Mouse (Mus musculus): Measurements from ENCODE around the gene Psmd14. TPM values are rescaled to one million over a fixed set of nuclear protein-coding genes. Genes with fewer than 3 reads are reported as not detected.
A peak's percentile ranks its signal among the peaks of the same experiment; 100 is the strongest.

Gene Psmd14
- polyA plus RNA-seq, 1 experiment from 2014 or later = 183 TPM

GRCm38 (mm10) chr2:61807781-61808180 lies 96.3 kb downstream of the Psmd14 start:
- 18% methylated on average over 2 of the region's 2 CpGs for WGBS
- Histone ChIP-seq H3K4me3 (ENCODE audit: low read length) (no peak overlapping the region), H3K9me3 (ENCODE audit: control insufficient read depth, low read length) (no peaks in the 10 kb centered on the region), H3K36me3 (ENCODE audit: control insufficient read depth, insufficient read depth, low read length) (no peaks in the 10 kb centered on the region), H3K27ac (ENCODE audit: low read depth, low read length) (no peak overlapping the region), H3K4me1 (ENCODE audit: control insufficient read depth, insufficient read depth, low read depth, low read length) (peaks cover 18% of the 10 kb centered on the region), H3K4me2 (ENCODE audit: low read length) (no peak overlapping the region), H3K9ac (ENCODE audit: low read depth, low read length) (no peak overlapping the region), H3K27me3 (replicated peaks; ENCODE audit: control insufficient read depth, insufficient read depth, low read length) (peaks cover 44% of the 10 kb centered on the region)
- no peak for ATAC-seq

DNA sequence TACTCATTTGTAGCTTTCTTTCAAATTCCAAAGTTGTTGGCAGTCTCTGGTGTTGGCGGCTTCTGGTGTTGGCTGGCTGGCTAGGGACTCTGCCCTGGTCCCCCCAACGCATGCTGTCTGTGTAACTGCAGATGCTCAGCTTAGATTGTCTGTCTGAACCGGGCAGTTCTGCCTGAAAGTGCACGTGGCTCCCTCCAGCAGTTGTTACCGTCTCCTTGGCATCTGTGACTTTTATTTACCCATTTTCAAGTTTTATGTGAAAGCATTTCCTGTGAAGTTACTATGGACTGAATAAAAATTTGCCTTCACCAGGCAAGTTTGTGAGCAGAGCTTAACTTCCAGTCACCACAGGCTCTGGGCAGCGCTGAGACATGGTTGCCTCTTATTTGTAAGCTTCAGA lies 97.3 kb downstream of the Psmd14 start:
- H3K4me3 ChIP-seq (ENCODE audit: low read length) = no peak overlapping the region
- no peak for ATAC-seq
- no peak overlapping the region for H3K9ac ChIP-seq (ENCODE audit: low read depth, low read length)
- peaks cover 17% of the 10 kb centered on the region for H3K4me1 ChIP-seq (ENCODE audit: control insufficient read depth, insufficient read depth, low read depth, low read length)
- no peaks in the 10 kb centered on the region for H3K36me3 ChIP-seq (ENCODE audit: control insufficient read depth, insufficient read depth, low read length)
- WGBS = 3% methylated on average over 6 of the region's 6 CpGs
- H3K9me3 ChIP-seq (ENCODE audit: control insufficient read depth, low read length) = no peaks in the 10 kb centered on the region
- peaks cover 44% of the 10 kb centered on the region for H3K27me3 ChIP-seq (replicated peaks; ENCODE audit: control insufficient read depth, insufficient read depth, low read length)
- no peak overlapping the region for H3K27ac ChIP-seq (ENCODE audit: low read depth, low read length)
- no peak overlapping the region for H3K4me2 ChIP-seq (ENCODE audit: low read length)

DNA sequence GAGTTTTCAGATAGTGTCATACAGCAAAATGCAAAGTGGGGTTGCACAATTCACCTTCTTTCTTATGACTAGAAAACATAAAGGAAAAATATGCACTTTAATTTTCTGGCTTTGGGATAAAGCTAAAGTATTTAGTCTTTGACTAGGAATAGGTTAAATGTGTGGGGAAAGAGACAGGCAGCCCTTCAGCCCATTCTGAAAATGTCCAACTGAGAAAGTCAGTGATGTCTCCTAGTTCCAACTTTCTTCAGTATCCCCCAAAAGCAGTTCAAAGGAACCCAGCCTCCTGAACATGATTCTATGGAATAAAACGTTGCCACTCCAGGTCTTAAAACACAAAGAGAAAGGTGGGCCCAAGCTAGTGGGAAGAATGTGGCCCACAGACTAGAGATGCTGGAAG lies 97.9 kb downstream of the Psmd14 start:
- H3K27me3 ChIP-seq (replicated peaks; ENCODE audit: control insufficient read depth, insufficient read depth, low read length) = peaks cover 46% of the 10 kb centered on the region
- 3% methylated on average over 1 of the region's 1 CpGs for WGBS
- no peak overlapping the region for H3K4me3 ChIP-seq (ENCODE audit: low read length)
- no peak overlapping the region for H3K4me2 ChIP-seq (ENCODE audit: low read length)
- no peak overlapping the region for H3K27ac ChIP-seq (ENCODE audit: low read depth, low read length)
- peaks cover 15% of the 10 kb centered on the region for H3K4me1 ChIP-seq (ENCODE audit: control insufficient read depth, insufficient read depth, low read depth, low read length)
- no peak overlapping the region for H3K9ac ChIP-seq (ENCODE audit: low read depth, low read length)
- ATAC-seq = no peak
- no peaks in the 10 kb centered on the region for H3K36me3 ChIP-seq (ENCODE audit: control insufficient read depth, insufficient read depth, low read length)
- no peaks in the 10 kb centered on the region for H3K9me3 ChIP-seq (ENCODE audit: control insufficient read depth, low read length)

GRCm38 (mm10) chr2:61810751-61811150 lies 99.3 kb downstream of the Psmd14 start:
- no peak for ATAC-seq
- Histone ChIP-seq H3K9ac (ENCODE audit: low read depth, low read length) (no peak overlapping the region), H3K4me2 (ENCODE audit: low read length) (no peak overlapping the region), H3K27me3 (replicated peaks; ENCODE audit: control insufficient read depth, insufficient read depth, low read length) (peaks cover 41% of the 10 kb centered on the region), H3K9me3 (ENCODE audit: control insufficient read depth, low read length) (no peaks in the 10 kb centered on the region), H3K4me1 (ENCODE audit: control insufficient read depth, insufficient read depth, low read depth, low read length) (peaks cover 10% of the 10 kb centered on the region), H3K4me3 (ENCODE audit: low read length) (no peak overlapping the region), H3K27ac (ENCODE audit: low read depth, low read length) (no peak overlapping the region), H3K36me3 (ENCODE audit: control insufficient read depth, insufficient read depth, low read length) (no peaks in the 10 kb centered on the region)
- WGBS = 28% methylated on average over 4 of the region's 4 CpGs

DNA sequence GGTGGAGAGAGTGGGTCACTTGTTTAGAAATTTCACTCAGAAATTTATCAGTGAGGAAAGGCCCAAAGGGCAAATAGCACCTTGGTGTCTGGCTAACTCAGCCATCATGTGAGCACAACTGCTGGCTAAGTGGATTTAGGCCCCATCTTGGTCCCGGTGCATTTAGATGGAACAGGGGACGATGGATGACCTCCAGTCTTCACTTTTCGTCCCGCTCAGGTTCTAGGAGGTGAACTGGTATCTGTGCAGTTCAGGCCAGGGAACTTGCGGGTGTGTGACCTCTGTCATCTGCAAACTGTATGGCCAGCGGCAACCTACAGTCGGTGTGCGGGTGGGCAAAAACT lies 99.6 kb downstream of the Psmd14 start:
- peaks cover 14% of the 10 kb centered on the region for H3K4me1 ChIP-seq (ENCODE audit: control insufficient read depth, insufficient read depth, low read depth, low read length)
- H3K4me2 ChIP-seq (ENCODE audit: low read length) = peak overlapping the region; percentile 94; the same call in 1 of the 2 replicates
- H3K27me3 ChIP-seq (replicated peaks; ENCODE audit: control insufficient read depth, insufficient read depth, low read length) = peaks cover 41% of the 10 kb centered on the region
- H3K36me3 ChIP-seq (ENCODE audit: control insufficient read depth, insufficient read depth, low read length) = no peaks in the 10 kb centered on the region
- WGBS = 10% methylated on average over 8 of the region's 8 CpGs
- H3K9me3 ChIP-seq (ENCODE audit: control insufficient read depth, low read length) = no peaks in the 10 kb centered on the region
- H3K27ac ChIP-seq (ENCODE audit: low read depth, low read length) = no peak overlapping the region
- H3K9ac ChIP-seq (ENCODE audit: low read depth, low read length) = no peak overlapping the region
- no peak for ATAC-seq
- peak overlapping the region; percentile 50 for H3K4me3 ChIP-seq (ENCODE audit: low read length)

DNA sequence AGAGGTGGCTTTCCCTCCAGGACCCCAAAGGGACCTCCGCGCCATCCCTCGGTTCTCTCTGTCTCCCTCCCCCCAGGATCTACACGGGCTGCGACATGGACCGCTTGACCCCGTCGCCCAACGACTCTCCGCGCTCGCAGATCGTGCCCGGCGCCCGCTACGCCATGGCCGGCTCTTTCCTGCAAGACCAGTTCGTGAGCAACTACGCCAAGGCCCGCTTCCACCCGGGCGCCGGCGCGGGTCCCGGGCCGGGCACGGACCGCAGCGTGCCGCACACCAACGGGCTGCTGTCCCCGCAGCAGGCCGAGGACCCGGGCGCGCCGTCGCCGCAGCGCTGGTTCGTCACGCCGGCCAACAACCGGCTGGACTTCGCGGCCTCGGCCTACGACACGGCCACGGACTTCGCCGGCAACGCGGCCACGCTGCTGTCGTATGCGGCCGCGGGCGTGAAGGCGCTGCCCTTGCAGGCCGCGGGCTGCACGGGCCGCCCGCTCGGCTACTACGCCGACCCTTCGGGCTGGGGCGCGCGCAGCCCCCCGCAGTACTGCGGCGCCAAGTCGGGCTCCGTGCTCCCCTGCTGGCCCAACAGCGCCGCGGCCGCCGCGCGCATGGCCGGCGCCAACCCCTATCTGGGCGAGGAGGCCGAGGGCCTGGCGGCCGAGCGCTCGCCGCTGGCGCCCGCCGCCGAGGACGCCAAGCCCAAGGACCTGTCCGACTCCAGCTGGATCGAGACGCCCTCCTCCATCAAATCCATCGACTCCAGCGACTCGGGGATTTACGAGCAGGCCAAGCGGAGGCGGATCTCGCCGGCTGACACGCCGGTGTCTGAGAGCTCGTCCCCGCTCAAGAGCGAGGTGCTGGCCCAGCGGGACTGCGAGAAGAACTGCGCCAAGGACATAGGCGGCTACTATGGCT lies 100.3 kb downstream of the Psmd14 start:
- Histone ChIP-seq H3K9me3 (ENCODE audit: control insufficient read depth, low read length) (no peaks in the 10 kb centered on the region), H3K27me3 (replicated peaks; ENCODE audit: control insufficient read depth, insufficient read depth, low read length) (peaks cover 41% of the 10 kb centered on the region), H3K4me3 (ENCODE audit: low read length) (peak overlapping the region; percentile 50), H3K4me2 (ENCODE audit: low read length) (peak overlapping the region; percentile 94), H3K36me3 (ENCODE audit: control insufficient read depth, insufficient read depth, low read length) (no peaks in the 10 kb centered on the region), H3K9ac (ENCODE audit: low read depth, low read length) (peak overlapping the region; percentile 65), H3K4me1 (ENCODE audit: control insufficient read depth, insufficient read depth, low read depth, low read length) (peaks cover 14% of the 10 kb centered on the region), H3K27ac (ENCODE audit: low read depth, low read length) (no peak overlapping the region)
- ATAC-seq = peak; percentile 73
- WGBS = 1% methylated on average over 94 of the region's 121 CpGs

- Histone ChIP-seq H3K4me2 (ENCODE audit: low read length) (peak overlapping the region; percentile 94), H3K36me3 (ENCODE audit: control insufficient read depth, insufficient read depth, low read length) (no peaks in the 10 kb centered on the region), H3K27ac (ENCODE audit: low read depth, low read length) (no peak overlapping the region), H3K4me1 (ENCODE audit: control insufficient read depth, insufficient read depth, low read depth, low read length) (peaks cover 14% of the 10 kb centered on the region), H3K9ac (ENCODE audit: low read depth, low read length) (no peak overlapping the region; the same call in 1 of the 2 replicates), H3K4me3 (ENCODE audit: low read length) (peak overlapping the region; percentile 50), H3K27me3 (replicated peaks; ENCODE audit: control insufficient read depth, insufficient read depth, low read length) (peaks cover 38% of the 10 kb centered on the region), H3K9me3 (ENCODE audit: control insufficient read depth, low read length) (no peaks in the 10 kb centered on the region)
- 8% methylated on average over 12 of the region's 12 CpGs for WGBS
- no peak for ATAC-seq
Measured at GRCm38 (mm10) chr2:61812536-61812935, 101.0 kb downstream of the Psmd14 start.

DNA sequence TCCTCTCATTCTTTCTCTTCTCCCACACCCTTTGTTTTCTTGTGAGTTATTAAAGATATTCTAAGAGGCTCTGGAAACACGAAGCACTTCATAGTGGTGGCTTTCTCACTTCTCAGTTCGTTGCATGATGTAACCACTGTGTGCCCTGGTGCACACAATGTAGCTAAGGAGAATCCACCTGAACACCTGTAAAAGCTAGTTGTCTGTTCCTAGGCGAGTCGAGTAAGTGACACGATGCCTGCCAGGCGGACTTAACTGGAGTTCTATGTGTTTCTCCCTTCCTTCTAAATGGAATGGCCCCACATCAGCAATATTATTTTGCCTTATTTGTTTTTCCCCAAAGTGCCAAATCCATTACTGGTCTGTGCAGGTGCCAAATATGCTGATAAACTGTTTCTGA lies 101.6 kb downstream of the Psmd14 start:
- Histone ChIP-seq H3K9ac (ENCODE audit: low read depth, low read length) (no peak overlapping the region), H3K4me3 (ENCODE audit: low read length) (no peak overlapping the region), H3K9me3 (ENCODE audit: control insufficient read depth, low read length) (no peaks in the 10 kb centered on the region), H3K36me3 (ENCODE audit: control insufficient read depth, insufficient read depth, low read length) (no peaks in the 10 kb centered on the region), H3K4me1 (ENCODE audit: control insufficient read depth, insufficient read depth, low read depth, low read length) (peaks cover 14% of the 10 kb centered on the region), H3K4me2 (ENCODE audit: low read length) (no peak overlapping the region), H3K27me3 (replicated peaks; ENCODE audit: control insufficient read depth, insufficient read depth, low read length) (peaks cover 38% of the 10 kb centered on the region), H3K27ac (ENCODE audit: low read depth, low read length) (no peak overlapping the region)
- no peak for ATAC-seq
- WGBS = 9% methylated on average over 6 of the region's 6 CpGs

GRCm38 (mm10) chr2:61813521-61813920 lies 102.0 kb downstream of the Psmd14 start:
- no peak overlapping the region for H3K4me2 ChIP-seq (ENCODE audit: low read length)
- no peak overlapping the region for H3K4me3 ChIP-seq (ENCODE audit: low read length)
- peaks cover 14% of the 10 kb centered on the region for H3K4me1 ChIP-seq (ENCODE audit: control insufficient read depth, insufficient read depth, low read depth, low read length)
- ATAC-seq = no peak
- H3K36me3 ChIP-seq (ENCODE audit: control insufficient read depth, insufficient read depth, low read length) = no peaks in the 10 kb centered on the region
- no peak overlapping the region for H3K27ac ChIP-seq (ENCODE audit: low read depth, low read length)
- peaks cover 37% of the 10 kb centered on the region for H3K27me3 ChIP-seq (replicated peaks; ENCODE audit: control insufficient read depth, insufficient read depth, low read length)
- 9% methylated on average over 1 of the region's 1 CpGs for WGBS
- H3K9ac ChIP-seq (ENCODE audit: low read depth, low read length) = no peak overlapping the region
- H3K9me3 ChIP-seq (ENCODE audit: control insufficient read depth, low read length) = no peaks in the 10 kb centered on the region
